Mouse (Mus musculus): ENCODE results near the gene Nol10.
A peak's percentile ranks its signal among the peaks of the same experiment; 100 is the strongest.

Gene Nol10

DNA sequence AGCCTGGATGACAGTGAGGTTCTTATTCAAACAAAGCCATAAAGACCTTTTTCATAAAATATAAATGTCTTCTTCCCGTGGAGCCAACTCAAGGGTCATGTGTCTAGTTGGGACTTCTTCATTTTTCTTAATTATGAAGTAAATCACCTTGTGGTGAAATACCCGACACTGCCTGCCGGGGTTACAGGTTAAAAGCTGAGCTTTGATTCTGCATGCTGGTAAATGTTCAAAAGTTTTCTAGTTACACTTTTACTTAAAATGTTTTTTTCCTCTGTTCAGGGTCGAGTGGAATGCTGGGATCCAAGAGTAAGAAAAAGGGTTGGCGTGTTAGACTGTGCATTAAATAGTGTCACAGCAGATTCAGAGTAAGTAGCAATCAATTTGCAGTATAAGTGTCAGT is 14.1 kb downstream of the Nol10 start:
- DNase-seq, result peak; percentile 54 to 74

DNA sequence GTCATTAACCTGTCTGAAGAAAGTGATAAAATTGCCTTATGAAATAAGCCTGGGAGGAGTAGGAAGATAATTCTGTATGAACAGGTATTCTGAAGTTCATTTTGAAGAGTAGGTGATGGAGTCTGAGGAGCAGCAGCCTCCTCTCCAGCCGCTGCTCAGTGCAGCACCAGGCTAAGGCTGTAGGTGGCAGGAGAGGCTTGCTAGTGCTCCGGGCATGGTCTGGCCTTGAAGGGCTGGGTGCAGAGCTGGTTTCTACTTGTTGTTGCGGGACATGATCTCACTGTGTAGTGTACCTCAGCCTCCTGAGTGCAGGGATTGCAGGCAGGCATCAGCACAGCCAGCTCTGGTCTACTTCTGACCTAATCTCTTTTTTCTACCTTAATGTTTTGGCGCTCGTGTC is 18.7 kb downstream of the Nol10 start:
- DNase-seq, result peak; percentile 82 to 84

DNA sequence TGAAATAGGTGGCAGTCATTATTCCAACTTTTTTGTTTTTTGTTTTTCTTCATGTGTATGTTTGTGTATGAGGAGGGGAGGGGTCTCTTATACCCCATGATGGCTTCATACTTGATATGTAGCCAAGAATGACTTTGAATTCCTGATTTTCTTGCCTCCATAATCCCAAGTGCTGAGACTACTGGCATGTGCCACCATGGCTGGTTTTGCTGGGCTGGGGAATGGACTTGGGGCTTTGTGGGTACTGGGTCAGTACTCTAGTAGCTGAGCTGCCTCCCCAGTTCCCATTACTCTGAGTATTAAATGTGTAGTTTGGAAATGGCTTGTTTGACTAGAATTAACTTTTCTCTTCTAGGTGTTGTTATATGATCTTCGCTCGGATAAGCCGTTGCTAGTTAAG is 20.9 kb downstream of the Nol10 start:
- no peak for DNase-seq

DNA sequence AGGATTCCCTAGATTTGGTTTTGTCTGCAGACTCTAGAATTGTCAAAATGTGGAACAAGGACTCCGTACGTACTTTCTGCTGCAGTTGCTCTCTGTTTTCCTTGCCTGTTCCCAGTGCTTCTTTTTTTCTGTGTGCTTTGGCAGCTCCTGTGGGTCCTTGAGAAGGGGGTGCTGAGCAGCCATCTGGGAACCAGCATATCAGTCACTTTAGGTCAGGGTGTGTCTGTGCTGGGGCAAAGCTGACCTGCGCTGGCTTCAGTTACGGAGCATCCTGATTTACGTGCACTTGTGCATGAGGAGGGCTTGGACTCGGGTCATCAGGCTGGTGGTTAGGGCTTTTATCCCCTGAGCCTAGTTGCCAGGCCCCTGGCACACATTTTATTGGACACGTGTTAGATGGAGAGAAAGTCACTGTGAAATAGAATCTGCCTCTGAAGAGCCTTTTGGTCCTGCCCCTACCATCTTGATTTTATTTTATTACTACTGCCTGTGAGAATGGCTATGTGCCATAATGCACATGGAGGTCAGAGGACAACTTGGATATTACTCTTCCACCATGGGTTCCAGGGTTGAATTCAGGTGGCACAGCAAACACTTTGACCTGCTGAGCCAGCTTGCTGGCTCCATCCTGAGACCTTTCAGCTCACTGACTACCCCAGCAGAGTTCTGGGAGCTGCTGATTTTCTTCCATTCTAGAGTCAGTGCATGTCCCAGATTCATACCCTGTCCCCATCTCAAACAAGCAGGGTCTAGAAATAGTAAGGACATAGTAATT is 21.5 kb downstream of the Nol10 start:
- DNase-seq, result peak; percentile 31 to 65

DNA sequence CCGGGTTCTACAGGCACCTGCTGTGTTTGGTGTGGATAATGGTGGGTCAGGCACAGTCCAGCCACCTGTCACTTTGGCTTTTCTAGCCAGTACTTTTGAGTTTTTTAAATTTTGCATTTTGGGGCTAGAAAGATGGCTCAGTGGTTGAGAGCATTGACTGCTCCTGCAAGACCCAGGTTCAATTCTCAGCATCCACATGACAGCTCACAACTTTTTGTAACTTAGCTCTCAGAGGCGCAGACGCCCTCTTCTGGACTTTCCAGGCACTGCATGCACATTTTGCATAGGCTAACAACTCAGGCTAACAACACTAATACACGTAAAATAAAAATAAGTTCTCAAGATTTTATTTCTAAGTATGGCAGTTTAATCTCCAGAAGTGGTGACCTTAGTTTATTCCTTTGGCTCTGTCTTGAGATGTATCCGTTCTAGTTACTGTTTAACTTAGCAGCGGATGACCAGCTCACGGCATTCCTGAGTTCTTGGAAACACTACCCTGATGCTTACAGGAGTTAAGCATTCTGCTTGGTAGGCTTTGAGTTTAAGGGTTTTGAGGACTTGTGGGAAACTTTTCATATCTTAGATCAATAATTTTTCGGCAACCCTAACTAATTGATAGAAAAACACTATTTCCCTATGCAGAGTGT is 23.5 kb downstream of the Nol10 start:
- DNase-seq, result peak in 1 of 2 experiments; percentile 28

DNA sequence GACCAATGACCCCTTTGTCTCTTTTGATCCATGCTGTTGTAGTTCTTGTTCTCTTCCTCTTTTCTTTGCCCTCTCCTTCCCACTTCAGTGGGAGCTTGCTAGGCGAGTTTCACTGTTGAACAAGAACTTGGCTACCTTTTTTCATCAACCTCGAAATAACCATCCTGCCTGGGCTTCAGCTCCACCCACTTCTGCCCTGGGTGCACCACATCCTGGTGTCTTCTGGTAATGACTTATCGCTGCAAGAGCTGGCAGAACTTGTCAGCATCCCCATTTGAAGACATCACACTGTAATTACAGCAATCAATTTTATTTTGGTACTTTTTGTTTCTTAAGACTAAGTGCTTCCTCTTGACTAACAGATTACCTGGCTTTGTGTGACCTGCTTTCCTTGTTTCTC is 24.4 kb downstream of the Nol10 start:
- DNase-seq, result no peak

DNA sequence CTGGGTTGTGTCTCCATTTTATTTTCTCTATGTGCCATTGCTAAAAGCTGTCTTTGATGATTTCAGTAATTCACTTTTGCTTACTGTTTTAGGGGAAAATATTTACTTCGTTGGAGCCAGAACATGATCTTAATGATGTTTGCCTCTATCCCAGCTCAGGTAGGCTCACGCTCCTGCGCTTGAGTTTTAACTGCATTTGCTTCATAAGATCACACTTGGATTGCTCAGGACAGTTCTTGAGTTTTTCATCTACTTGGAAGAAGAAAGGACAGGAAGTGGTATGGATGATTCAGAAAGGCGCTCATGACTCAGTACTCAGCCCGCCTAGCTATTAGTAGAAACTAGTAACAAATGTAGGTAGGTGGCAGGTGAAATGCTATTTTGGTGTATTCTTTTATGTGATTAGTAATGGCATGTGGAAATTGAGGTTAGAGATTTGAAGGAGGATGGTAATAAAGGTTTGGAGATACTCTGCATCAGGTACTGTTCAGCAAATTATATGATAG is 25.3 kb downstream of the Nol10 start:
- DNase-seq, result no peak

DNA sequence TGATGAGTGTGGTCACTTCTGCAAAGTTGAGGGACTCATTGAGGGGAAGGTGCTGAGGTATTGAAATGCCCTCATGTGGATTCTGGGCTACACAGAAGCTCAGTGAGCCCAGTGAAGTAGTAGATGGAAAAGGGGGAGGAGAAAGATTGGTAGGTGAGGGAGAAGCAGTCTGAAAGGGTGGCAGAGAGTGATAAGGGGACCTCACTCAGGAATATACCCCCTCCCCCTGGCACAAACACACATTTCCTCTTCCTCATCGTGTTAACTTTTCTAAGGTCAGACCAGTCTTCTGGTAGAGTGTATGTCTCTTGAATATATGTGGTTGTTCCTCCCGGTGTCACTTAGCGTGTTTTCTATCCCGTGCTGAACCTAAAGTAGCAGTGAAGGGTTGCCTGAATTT is 27.0 kb downstream of the Nol10 start:
- DNase-seq, result no peak

DNA sequence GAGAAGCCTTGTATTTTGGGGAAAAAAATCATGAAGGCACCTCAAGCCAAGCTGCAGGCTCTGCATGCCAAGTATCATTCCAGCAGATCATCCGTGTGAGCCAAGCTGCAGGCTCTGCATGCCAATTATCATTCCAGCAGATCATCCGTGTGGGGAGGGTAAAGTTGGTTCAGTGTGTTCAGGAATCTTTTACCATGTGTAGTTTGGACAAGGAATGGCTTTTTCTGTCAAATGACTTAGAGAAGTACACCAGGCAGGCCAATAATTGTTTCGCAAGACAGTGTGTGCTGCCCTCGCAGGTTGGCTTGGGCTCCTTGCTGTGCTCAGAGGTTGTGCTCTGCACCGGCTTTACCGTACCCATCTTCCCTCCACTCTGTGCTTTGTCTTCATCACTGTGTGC is 28.3 kb downstream of the Nol10 start:
- DNase-seq, result peak; percentile 52 to 65

DNA sequence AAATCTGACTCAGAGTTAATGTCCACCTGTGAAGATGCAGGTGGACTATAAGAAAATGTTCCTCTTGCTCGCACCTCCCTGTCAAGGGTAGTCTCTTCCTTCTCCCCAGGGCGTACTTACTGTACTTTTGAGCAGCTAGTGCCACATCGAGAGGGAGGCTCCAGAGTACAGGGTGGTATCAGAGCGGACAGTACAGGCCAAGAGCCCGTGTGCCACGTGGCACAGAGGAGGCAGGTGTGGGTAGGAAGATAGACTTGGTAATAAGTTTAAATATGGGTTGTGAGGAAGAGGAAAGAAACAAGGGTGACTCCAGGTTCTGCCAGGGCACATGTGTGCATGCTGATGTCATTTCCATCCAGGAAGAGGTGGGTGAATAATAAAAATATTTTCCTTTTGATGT is 32.7 kb downstream of the Nol10 start:
- no peak for DNase-seq

DNA sequence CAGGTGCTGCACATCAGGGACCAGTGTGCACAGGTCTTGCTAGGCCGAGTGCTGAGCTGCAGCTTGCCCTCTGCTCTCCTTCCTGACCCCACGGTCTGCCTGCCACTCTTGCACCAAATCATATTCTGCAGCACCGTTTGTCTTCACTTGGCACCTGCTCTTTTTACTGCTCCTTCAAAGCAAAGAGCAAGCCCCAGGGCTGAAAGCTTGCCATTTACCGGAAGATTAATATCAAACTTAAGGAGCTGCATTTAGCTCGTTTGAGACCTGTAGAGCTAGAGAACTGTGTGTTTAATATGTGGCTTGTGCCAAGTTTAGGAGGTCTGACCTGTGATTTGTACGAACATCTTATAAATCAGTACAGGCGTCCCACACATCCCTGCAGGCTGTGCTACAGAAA is 34.5 kb downstream of the Nol10 start:
- no peak for DNase-seq

DNA sequence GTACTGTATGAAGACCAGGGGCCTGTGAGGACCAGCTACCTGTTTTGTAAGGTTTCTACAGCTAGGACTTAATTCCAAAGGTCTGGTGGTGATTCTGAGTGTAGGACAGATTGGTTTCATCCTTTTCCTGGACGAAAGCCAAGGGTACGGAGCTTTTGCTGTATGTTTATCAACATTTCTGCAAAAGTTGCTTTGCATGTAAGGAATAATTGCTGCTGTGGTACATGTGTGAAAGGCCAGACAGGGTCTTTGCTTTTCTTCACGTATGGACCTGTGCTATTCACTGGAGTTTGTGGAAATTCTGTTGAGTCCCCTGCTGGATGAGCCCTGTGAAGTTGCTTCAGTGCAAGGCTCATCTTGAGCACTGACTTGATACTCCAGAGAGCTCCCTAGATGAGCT is 38.6 kb downstream of the Nol10 start:
- no peak for DNase-seq

DNA sequence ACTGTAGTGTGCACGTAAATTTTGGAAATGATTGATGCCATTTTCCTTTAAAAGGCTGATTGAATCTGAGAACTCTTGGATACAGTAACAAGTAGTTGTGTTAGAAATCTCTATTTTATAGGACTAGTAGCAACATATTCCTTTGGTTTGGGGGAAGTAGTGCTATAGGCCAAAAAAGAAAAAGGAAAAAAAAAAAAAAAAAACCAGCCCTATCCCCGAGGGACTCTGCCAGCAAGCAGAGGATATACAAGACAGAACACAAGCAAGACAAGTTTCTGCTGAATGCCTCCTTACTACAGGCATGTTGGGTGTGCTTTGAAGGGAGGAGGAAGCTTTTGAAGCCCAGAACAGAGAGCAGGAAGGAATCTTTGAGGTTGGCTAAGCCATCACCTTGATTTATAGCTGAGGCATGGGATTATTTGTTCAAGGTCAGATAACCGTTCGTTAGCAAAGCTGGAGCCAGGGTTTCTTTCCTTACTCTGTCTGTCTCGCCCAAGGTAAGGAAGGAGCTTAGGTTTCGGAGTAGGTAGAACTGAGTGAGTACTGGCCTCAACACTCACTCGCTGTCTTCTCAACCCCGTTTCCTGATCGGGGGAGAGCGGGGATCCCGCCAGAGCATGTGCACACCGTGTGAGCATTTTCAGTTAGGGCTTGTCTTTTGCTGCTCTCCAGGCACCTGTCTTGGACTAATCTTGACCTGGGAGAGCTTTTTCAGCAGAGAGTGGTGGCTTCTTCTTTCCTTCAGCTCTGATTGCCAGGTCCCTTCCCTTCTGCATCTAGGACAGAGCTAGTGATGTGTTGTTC is 39.3 kb downstream of the Nol10 start:
- no peak for DNase-seq

DNA sequence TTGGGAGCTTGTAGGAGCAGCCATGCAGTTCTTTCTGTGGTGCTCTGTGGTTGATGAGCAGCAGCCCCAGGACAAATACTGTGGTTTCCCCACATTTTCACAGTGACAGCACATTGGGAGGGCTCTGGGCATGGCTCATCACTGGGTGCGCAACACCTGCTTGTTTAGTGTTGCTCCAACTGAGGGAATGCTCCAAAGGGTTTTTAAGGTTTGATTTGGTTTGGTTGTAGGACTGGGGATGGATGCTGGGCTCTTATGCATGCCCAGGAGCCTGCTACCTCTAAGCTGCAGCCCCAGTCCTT is 39.8 kb downstream of the Nol10 start:
- no peak for DNase-seq

DNA sequence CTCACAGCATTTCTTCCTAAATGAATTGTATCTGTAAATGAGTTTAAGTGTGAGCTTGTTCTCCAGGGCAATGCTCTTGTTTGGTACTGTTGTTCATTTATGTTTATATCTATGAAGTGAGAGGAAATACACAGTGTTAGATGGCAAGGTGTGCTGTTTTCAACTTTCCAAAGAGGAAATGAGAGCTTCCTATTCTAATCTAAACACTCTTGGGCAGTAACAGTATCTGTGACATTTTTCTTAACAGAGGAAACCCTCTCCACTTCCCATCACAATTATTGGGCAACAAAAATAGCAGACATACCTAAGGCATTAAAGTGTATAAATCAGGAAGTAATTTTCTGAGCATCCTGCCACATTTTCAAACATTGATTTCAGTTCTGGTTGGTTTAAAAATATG is 41.8 kb downstream of the Nol10 start:
- no peak for DNase-seq

DNA sequence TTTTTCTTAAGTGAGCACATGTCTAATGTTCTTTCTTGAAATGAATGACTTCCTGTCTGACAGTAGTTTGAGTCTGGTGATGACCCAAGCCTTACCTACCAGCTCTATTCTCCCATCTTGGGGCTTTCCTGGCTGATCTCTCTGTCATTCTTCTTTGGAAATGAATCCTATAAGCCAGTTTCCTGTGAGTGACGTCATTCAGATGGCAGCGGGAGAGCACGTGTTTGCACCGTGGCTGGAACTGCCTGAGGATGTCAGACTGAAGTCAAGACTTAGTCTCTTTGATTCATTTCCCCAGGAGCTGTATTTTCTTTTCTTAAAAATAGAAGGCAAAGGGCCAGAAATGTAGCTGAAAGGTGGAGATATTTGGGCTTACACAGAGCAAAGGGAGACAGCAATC is 42.3 kb downstream of the Nol10 start:
- DNase-seq, result peak in 1 of 2 experiments; percentile 54

DNA sequence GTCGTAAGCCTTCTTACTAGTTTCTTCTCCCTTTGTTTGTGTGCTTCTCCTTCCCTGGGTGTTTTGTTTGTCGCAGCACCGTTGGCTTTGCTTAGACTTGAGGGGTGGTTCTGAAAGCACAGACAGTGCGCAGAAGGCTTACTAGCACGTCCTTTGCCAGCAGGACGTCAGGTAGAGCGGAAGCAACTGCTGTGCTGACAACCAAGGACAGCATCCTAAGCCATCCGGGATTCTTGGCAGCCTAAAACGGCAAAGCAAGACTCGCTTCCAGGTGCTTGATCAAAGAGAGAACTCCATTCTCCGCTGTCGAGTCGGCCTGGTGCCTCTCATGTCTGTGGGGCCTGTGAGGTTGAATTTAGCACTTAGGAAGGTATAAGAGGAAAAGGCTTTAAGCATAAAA is 44.9 kb downstream of the Nol10 start:
- DNase-seq, result no peak

DNA sequence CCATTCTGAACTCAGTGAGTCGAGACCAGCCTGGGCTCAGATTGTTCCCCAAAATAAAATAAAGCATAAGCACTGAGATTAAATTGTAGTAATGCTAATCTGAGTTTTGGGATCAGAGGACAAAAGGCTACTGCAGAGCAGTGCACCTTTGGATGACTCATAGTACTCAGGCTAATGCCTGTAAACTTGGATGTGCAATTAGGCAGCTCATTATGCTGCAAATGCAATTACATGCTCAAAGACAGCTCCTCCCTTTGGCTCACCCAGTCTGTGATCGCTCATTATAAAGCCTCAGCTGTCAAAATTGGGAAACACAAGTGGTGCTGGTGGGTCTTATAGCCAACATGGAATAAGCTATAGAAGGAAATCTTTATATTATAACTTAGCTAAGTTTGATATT is 48.9 kb downstream of the Nol10 start:
- no peak for DNase-seq

DNA sequence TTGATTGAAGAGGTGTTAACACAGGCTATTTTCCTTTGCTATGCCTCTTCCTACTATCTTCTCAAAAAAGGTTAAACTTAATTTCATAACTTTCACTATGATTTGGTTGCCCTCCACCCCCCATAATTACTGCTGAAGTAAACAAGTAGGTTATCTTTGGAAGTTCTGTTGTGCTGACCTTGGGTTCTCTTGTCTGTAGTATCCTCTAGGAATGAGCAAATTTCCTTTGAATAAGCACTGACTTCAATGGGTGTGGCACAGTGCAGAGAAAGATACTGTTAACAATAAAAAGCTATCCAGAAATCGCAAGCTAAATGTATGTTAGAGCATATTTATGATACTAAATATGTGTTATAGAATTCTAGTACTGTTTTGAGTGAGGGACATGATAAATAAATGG is 53.2 kb downstream of the Nol10 start:
- DNase-seq, result no peak

DNA sequence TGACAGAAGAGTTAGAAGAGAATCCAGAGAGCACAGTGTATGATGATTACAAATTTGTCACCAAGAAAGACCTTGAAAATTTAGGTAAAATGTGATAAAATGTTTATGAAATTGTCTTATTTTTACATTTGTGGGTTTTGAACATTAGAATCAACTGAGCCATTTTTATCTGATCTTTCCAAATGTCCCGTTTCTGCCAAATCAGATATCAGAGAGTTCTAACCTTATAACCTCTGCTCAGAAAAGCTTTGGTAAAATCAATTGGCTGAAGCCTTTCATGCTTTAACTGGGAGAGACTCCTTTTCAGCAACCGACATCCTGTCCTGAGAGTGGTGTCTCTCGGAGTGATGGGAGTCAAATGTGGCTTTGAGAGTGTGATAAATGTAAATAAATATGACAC is 53.9 kb downstream of the Nol10 start:
- no peak for DNase-seq

DNA sequence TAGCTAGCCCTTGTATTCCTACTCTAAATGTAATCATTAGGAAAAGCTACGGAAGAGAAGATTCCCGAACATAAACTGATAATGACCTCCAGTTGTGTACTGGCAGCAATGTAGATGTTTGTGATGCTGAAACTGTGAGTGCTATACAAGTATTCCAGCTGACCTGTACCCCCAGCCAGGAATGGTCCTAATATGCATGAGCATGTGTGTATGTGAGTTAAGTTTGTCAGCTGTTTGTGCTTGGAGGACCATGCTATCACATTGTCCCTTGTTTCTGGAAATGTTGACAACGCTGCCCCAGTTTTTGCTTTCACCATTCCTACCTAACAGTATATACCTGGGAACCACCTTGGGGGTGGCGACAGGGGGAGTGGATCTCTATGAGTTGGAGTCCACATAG is 55.7 kb downstream of the Nol10 start:
- no peak for DNase-seq

DNA sequence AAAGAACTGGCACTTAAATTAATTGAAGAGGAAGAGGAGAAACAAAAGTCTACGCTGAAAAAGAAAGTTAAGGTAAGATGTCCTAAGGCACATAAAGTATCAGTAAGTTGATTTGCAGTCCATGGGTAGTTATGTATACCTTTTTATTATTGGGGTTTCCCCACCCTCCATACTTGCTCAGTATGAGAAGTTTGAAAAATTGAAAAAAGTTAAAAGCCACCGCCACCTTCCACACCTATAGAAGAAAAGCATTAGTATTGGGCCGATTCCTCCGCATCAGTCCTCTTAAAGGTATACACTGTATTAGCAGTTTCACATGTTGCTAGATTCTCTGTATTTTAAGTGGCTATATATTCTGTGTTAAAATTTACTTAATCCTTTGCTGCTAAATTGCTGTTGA is 58.6 kb downstream of the Nol10 start:
- no peak for DNase-seq

DNA sequence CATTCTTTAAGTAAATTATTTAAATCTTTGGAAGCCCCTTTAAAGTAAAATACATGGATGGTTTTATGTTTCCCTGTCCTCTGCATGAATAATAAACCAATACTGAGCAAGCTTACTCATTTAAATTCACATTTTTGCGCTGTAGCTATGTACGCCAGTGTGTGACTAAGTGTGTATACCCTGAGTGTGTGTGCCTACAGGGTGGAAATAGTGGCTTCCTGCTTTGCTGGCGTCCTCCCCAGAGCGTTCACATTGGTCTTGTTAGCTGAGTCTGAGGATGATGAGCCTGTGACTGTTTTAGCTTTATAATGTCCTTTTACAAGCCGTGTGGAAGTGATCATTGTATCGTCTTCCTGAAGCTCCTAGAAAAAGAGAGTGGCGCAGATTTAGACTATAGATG is 60.1 kb downstream of the Nol10 start:
- DNase-seq, result no peak

DNA sequence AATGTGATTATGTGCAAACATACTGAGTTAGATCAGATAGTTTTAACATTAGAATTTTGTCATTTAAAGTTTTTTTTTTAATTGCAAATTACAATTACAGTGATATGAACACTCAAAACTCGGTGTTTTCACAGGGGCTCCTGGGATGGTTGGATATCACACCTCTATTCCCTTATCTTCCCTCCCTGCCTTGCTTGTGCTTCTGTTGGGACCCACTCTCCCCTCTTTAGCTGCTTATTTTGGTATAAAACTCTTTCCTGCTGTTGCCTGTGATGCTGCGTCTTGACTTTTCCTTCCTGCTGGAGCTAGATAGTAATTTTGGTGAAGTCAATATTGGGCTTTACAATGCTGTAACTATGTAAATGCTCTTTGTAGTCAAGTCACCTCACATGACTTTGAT is 63.0 kb downstream of the Nol10 start:
- DNase-seq, result no peak
